Mouse (Mus musculus) hindbrain, embryonic 14.5 days (tissue): ENCODE results near the gene Cylc1. TPM values are rescaled to one million over a fixed set of nuclear protein-coding genes. Genes with fewer than 3 reads are reported as not detected.

Experiments used
- ATAC-seq: fragments of 200-750 bp; cut with Nextera tagmentation; 2 replicates; pipeline ENCODE4 v1.8.0; 2017; ENCODE audit warnings: moderate number of reproducible peaks, mild to moderate bottlenecking, moderate TSS enrichment, moderate library complexity; ENCODE audit not compliant: low FRiP score
- DNase-seq: peaks from one replicate; pipeline ENCODE4 v3.0.0-alpha.2; 2015; ENCODE audit warnings: low spot score
- H3K27ac ChIP-seq: fragments of 300-500 bp; sonication (generic); 2 replicates; pipeline ENCODE4 v1.5.1; 2014; ENCODE audit warnings: mild to moderate bottlenecking, moderate library complexity
- H3K27me3 ChIP-seq: fragments of 300-500 bp; sonication (generic); 2 replicates; pipeline ENCODE4 v1.6.1; 2014; ENCODE audit warnings: mild to moderate bottlenecking, low read length, mixed read lengths; ENCODE audit not compliant: control insufficient read depth, insufficient read depth
- H3K36me3 ChIP-seq: fragments of 300-500 bp; sonication (generic); replicated peaks from 2 replicates; pipeline ENCODE4 v1.6.1; 2014; ENCODE audit not compliant: control insufficient read depth, insufficient read depth
- H3K4me1 ChIP-seq: fragments of 300-500 bp; sonication (generic); replicated peaks from 2 replicates; pipeline ENCODE4 v1.6.1; 2014; ENCODE audit warnings: antibody characterized with exemption, low read length, mixed read lengths; ENCODE audit not compliant: control insufficient read depth, insufficient read depth
- H3K4me2 ChIP-seq: fragments of 300-500 bp; sonication (generic); replicated peaks from 2 replicates; pipeline ENCODE4 v1.6.1; 2014; ENCODE audit warnings: mild to moderate bottlenecking, moderate library complexity
- H3K4me3 ChIP-seq: fragments of 300-500 bp; sonication (generic); replicated peaks from 2 replicates; pipeline ENCODE4 v1.5.1; 2014; ENCODE audit warnings: mild to moderate bottlenecking, low read length
- H3K9ac ChIP-seq: fragments of 300-500 bp; sonication (generic); 2 replicates; pipeline ENCODE4 v1.6.1; 2014
- H3K9me3 ChIP-seq: fragments of 300-500 bp; sonication (generic); 2 replicates; pipeline ENCODE4 v1.6.1; 2016; ENCODE audit warnings: low read length; ENCODE audit not compliant: control insufficient read depth
- WGBS: fragments of 180-500 bp; shearing (Covaris S2); extraction: QIAGEN DNeasy Blood & Tissue Kit; methylation state at CpG from one replicate; pipeline ENCODE4 v1.1.7; 2014; 5-methylcytosine and 5-hydroxymethylcytosine counted together
- polyA plus RNA-seq: library from polyadenylated mRNA; unstranded; fragments of >200 nt; fragmentation: Nextera tagmentation; extraction: Ambion mirVana; gene quantifications from 2 replicates; pipeline ENCODE4 v1.2.1, GENCODE M21; 2014

Cylc1 gene
- not detected in 2 replicates for polyA plus RNA-seq

DNA sequence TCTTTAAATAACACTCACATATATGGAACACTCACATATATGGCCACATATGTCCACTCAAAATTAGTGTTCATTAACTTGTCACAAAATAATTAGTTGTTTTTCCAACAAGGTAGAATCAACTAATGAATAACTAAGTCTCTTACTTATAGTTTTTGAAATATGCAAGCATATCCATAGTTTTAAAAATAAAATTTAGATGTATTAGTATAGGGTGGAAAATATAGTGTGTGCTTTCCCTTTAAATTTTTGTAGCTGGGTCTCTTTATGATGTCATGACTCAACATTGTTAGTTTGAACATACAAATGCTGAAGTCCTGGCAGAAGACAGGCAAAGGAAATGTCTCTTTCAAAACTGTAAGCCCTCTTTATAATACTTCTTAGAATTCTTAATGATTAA lies at the start of gene Cylc1:
Gene Cylc1 (plus strand): TSS at position 301 of the 400 bp plus-strand sequence.
- H3K9me3 ChIP-seq = no peaks in the 10 kb centered on the region
- H3K9ac ChIP-seq = no peak within 1 kb of the TSS
- no peak within 1 kb of the TSS for H3K4me2 ChIP-seq
- H3K4me3 ChIP-seq = no peak within 1 kb of the TSS
- no peaks in the 10 kb centered on the region for H3K27me3 ChIP-seq
- H3K4me1 ChIP-seq = no peaks in the 10 kb centered on the region
- ATAC-seq (no peak), DNase-seq (no peak)
- no peaks in the 10 kb centered on the region for H3K36me3 ChIP-seq
- H3K27ac ChIP-seq = no peak within 1 kb of the TSS

DNA sequence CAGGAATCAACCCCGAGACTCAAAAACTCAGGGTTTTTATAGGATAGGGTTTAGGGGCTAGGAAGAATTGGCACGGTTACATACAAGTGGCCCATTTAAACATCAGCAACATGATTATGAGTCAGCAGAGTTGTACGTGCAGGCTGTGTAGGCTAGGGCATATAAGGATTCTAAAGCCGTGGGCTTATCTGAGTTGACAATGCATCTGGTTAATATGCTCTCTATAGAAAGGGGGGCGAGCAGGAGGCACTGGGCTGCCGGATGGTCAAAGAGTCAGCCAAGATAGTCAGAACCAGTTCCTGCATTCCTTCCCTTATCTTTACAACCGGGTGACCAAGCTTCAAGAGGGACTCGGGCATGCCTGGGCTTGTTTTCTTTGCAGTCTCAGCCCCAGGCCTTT lies 31.5 kb upstream of the Cylc1 start:
- H3K36me3 ChIP-seq = no peaks in the 10 kb centered on the region
- 93% methylated on average over 8 of the region's 8 CpGs for WGBS
- no peaks in the 10 kb centered on the region for H3K27me3 ChIP-seq
- no peak overlapping the region for H3K4me3 ChIP-seq
- H3K4me1 ChIP-seq = no peaks in the 10 kb centered on the region
- H3K4me2 ChIP-seq = no peak overlapping the region
- H3K9ac ChIP-seq = no peak overlapping the region
- H3K9me3 ChIP-seq = no peaks in the 10 kb centered on the region
- ATAC-seq (no peak), DNase-seq (no peak)
- H3K27ac ChIP-seq = no peak overlapping the region

DNA sequence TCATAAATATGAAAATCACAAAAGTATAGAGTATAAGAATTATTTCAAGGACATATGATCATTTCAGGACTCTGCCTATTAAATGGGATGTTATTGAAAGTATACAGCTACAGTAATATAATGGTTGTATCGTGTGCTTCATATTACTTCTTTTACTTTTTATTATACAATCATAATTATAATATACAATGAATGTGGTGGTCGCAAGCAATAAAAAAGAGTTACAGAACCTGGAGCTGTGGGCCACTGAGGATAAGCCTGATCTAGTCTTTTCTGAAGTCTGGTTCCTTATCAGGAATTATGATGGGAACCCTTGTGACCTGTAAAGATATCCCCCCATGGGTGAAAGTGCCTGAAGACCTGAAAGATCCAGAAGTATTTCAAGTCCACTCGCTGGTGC lies 57.8 kb downstream of the Cylc1 start, which contains the start of gene Gm10112:
Gene Gm10112 (plus strand): TSS at position 301 of the 400 bp plus-strand sequence.
- Histone ChIP-seq H3K36me3 (no peaks in the 10 kb centered on the region), H3K4me3 (no peak within 1 kb of the TSS), H3K9ac (no peak within 1 kb of the TSS), H3K4me1 (no peaks in the 10 kb centered on the region), H3K9me3 (no peaks in the 10 kb centered on the region), H3K4me2 (no peak within 1 kb of the TSS), H3K27ac (no peak within 1 kb of the TSS), H3K27me3 (no peaks in the 10 kb centered on the region)
- DNase-seq (no peak), ATAC-seq (no peak)
- 91% methylated on average over 3 of the region's 3 CpGs for WGBS

Other genes starting within 250 kb of the Cylc1 start
- gene Gm10112, start 57.9 kb downstream of the Cylc1 start, polyA plus RNA-seq = not detected in 2 replicates